Mouse (Mus musculus) induced T-regulatory cell, adult 2 months (primary cell): Measurements from ENCODE around the gene Pomt2.

Source experiments
- DNase-seq: peaks from one replicate; pipeline ENCODE4 v3.0.0-alpha.2; 2012; ENCODE audit warnings: low read depth

Gene Pomt2

DNA sequence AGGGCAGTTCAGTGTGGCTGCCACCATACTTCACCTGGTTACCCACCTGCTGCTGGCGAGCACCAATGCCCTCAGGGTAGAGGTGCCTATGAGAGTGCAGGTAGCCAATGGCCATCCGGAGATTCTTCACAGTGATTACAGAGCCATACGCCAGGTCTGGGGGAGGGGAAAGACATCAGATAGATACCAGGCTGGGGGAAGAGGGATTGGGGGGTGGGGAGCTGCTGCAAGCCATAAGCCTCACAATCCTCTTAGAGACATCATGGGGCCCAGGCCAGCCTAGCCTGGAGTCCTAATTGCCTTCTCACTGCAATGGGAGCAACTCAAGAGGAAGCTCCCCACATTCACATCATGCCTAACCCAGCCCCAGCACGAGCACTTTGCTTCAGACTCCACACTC is 20.5 kb downstream of the Pomt2 start:
- no peak for DNase-seq

DNA sequence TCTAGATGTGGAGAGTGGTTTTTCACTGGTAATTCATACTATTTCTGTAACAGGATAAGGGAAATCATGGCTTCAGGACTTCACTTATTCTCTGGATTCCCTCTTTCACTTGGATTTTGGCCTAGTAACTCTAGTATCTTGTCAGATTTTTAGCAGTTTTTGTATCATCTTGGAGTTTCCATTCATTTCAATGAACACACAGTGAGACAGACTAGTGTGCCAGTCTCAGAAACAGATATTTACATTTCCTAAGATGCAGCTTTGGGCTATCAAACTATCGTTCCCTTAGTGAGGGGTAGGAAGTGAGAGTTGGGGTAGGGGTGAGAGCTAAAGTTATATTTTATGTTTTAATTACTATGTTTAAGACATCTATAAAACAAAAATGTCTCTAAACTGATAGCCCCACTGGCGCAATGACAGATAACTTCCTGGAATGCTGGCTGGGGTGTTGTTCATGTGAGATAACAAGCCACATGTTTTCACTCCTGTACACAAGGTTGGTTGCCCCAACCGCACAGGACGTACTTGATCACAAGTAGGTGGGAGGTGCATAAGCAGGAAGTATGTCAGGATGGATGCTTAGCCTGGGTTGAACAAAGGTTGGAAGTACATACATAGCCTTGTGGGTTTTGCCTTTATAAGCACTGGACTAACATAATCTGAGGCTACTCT is 25.7 kb downstream of the Pomt2 start:
- DNase-seq, result no peak

DNA sequence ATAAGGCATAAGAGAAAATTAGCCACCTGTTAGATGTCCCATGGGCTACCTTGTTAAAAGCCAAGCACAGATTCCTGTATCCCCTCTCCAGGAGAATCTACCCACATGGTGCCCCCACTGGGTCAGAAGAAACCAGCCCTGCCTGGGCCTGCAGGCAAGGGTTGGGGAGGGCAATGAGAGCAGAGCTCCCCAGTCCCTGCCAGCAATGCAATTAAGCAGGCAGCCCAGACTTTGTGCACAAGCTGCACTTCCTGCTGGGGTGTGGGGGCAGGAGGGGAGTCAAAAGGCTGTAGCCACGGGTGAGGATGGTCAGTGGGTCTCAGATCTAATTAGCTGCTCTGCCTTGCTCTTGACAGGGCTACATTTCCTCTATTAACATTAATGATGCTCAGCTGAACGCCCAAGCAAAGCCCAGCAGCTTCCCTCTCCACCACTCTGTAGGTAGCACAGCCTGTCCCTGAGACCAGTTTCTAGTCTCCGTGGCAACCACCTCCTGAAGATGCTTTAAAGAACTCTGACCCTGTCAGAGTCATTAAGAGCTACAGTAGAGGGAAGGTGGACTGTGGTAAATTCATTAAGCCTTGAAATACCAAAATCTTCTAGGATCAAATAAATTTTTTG is 40.3 kb downstream of the Pomt2 start:
- no peak for DNase-seq

DNA sequence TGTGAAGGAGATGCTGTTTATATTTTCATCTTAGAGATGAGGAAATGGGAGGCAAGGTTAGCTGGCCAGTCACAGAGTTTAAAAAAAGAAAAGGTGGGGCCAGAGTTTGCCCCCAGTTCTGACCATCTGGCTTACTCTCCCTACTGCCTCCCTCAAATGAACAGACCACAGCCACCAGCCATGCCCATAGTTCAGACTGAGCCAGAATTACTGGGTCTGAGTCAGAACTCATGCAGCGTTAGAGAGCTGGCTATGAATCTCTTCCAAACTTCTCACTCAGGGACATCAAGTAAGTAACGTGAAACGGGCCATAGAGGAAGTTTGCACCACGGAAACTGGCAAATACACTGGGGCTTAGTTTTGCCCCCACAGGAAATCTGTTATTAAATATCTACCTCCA is 43.0 kb downstream of the Pomt2 start:
- no peak for DNase-seq

DNA sequence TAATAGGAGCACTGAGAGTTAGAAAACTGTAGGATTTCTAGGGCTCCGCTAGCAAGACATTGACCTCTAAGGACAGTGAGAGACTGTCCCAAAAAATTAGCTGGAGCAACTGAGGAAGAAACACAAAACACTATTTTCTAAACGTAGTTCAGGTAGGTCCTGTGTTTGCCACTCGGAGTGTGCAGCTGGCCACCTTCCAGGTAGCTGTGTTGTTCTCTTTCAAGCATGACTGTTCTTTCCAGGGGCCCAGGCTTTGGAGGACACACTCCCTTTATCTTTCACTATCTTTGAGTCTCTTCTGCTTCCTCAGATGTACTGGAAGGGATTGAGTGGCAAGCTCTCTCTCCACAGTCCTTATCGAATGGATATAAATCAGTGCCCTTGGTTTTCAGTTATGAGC is 44.3 kb downstream of the Pomt2 start:
- no peak for DNase-seq

DNA sequence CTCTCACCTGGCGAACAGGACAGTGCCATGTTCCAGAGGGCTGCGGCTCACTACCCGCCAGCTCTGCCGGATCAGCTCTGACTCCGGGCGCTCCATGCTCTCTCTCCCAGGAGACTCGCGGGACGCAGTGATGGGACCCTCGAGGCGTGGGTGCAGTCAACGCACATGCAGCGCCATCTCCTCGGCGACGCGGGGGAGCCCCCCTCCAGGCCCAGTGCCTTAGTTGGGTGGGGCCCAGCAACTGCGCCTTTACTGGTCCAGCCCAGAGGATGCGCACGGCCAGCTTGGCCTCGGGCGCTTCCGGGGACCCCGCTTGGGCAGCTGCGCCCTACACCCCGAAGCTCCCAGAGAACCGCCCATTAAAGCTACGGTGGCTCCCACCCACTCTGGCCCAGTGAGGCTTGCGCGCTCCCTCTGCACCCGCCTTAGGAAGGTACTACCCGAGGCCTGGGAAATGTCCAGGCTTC is 45.6 kb downstream of the Pomt2 start, which contains the start of gene Ngb:
Gene Ngb, minus strand, starts transcription at position 375 of the 467 bp plus-strand sequence.
- DNase-seq, result no peak

DNA sequence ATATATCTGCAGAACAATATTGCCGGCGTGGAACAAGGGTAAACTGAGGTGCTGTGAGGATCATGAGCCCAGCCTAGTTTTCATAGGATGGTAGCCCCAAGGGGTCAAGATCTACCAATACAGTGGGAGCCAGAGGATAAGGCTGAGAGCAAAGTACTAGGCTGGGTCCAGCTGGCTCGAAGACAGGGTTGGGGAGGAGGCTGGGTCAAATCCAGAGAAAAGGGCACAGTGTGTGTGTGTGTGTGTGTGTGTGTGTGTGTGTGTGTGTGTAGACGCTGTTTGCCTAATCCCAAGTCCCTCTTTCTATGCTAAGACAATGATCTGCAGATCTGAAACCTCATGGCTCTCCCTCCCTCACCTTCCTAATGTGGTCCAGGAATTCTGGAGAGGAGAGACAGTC is 47.4 kb downstream of the Pomt2 start:
- no peak for DNase-seq

DNA sequence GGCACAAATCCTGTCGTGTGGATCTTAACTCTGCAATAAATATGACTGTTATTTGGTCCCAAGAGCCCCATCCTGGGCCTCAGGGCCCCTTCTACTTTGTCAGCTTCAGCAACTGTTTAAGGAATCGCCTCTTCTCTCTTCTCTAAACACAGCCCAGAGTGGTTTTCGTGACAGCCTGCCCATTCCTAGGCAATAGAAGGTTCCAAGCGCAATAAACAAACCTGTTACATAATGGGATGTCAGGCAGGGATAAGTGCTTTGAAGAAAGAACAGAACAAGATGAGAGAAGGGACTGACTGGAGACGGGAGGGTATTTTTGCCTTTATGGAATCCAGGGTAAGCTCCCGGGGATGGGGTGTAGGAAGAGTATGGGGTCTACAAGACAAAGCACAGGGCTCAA is 54.1 kb downstream of the Pomt2 start:
- no peak for DNase-seq

DNA sequence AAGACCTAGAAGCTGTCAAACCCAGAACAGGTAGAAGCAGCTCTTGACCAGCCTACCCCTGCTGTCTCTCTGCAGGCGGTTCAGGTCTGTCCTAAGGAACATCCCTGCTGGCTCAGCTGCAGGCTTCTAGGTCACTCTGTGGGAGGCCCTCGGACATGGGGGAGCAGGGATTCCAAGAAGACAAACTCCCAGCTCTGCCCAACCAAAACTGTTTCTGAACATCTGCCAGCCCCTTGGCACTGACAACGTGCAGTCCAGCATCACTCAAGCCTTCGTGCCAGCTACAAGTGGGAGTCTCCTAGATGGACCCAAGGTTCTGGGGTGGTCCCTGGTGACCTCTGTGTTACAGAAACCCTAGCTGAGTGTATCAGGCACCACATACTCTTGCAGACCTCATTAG is 54.5 kb downstream of the Pomt2 start:
- no peak for DNase-seq

DNA sequence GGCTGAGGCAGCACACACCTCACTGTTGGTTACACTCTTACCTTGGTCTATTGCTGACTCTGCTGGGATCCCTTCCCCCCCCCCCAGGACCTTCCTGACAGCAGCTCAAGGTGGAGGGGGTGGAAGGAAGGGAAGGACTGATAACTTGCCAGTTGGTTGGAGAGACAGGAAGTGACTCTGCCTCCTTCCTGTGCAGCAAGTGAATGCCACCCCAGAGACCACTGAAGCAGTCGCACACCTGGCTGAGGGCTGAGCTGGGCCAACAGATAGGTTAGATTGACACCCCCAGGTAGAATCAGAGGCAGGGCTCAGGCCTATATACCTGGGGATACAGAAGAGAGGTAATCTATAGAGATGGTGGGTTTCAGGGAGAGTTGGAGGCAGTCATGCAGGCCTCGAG is 55.9 kb downstream of the Pomt2 start:
- DNase-seq, result no peak

DNA sequence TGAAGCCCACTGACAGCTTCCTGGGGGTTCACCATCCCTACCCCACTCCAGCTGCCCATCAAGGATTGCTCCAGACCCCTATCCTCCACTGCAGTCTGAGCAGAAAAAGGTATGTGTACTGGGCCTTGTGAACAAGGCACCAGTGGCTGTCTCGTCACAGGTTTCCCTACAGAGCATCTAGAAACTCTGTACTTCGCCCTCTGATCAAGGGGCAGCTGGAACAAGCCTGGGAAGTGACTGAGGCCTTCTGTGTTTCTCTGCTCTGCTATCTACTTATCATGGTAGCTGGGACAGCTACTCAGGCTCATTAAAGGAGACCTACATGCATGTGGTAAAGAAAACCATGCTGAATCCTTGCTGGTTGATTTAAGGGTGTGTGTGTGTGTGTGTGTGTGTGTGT is 58.1 kb downstream of the Pomt2 start:
- no peak for DNase-seq

DNA sequence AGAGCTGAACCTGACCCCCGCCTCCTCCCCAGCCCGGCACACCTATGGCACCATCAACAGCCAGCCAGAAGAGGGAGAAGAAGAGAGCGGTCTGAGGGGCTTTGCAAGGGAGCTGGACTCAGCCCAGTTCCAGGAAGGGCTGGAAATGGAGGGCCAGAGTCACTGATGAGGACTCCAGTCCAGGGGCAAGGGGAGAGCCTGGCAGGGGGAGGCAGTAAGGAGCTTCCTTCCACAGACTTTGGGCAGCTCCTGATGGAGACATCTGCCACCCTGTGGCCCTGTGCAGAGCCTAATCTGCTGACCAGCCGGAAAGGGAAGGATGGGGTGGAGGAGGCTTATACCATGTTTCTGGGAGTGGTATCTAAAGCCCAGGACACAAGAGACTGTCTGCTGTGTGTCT is 58.5 kb downstream of the Pomt2 start:
- DNase-seq, result no peak

DNA sequence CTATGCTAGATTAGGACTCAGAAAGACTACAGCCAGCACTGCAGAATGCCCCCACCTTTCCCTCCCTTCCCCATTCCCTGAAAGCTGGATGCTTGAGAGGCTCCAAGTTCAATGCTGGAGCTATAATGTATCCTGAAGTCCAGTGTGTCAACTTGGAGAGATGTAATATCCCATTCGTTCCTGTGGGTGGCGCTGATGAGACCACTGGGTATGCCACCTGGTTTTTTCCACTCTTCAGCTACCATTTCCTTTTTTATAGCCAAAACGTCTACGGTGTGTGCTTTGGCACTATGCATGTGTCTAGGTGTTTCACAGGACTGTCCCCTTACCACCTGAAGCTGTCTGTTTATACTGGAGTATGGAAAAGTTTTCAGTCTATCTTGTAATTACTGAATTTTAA is 59.4 kb downstream of the Pomt2 start:
- DNase-seq, result peak; percentile 53

DNA sequence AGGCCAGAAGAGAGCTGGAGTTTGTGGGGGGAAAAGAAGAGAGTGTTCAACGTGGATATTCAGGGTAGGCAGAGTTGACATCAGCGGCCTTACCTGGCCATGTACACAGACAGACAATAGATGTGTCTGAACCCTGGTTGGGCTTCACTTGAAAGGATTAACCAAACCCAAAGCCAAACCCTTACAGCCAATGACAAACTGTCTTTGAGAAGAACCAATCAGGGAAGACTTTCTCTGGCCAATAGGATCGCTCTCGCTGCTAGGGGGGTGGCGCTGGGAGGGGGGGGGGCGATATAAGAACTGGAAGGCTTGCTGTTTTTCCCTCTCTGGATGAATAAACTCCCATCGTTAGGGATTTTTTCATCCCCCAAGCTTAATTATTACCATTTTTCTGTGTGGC is 60.5 kb downstream of the Pomt2 start:
- no peak for DNase-seq

DNA sequence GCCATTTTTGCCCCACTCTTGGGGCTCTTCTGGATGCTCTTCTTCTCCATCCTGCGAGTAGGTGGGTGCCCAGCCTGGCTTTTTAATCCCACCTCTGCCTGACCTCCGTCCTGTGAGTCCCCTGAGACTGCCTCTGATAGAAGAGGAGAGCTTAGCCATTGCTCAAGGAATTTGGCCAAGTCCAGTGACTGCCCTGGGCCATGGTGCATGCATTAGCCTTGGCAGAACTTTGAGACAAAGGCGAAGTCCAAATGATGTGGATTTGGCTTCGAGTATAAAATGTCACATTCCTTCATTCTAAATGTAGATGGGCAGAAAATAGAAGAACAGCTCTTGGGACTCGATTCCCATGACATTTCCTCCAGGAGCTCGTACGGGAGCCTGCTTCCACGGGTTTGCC is 65.0 kb downstream of the Pomt2 start:
- no peak for DNase-seq

DNA sequence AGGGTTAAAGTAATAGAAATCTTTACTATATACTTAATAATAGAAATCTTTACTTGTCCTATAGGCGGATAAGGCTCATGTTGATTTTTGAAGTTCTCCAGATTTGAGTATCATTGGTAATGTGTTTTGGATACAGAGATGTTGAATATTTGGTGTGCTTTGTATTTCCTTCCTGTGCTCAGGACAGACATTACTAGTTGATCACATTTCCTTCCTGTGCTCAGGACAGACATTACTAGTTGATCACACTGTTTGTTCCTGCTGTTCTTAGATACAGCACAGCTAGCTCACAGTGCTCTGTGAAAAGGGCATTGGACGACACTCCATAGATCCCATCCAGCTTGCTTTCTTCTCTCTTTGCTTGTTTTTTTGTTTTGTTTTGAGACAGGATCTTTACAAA is 71.2 kb downstream of the Pomt2 start:
- DNase-seq, result peak; percentile 12

DNA sequence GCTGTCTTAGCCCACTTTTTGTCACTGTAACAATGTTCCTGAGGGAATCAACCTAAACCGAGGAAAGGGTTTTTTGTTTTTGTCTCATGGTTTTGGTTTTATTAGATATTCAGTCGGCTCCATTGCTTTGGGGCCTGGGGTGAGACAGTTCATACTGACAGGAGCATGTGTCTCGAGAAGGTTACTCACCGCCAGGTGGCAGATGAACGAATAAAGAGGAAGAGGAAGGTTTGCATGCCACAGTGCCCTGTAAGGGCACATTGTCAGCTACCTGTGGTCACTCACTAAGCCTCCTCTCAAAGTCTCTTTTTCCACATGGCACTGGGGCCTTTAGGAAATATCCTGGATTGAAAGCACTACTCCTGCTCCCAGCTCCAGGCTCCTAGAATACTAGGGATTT is 77.2 kb downstream of the Pomt2 start:
- DNase-seq, result peak; percentile 7

DNA sequence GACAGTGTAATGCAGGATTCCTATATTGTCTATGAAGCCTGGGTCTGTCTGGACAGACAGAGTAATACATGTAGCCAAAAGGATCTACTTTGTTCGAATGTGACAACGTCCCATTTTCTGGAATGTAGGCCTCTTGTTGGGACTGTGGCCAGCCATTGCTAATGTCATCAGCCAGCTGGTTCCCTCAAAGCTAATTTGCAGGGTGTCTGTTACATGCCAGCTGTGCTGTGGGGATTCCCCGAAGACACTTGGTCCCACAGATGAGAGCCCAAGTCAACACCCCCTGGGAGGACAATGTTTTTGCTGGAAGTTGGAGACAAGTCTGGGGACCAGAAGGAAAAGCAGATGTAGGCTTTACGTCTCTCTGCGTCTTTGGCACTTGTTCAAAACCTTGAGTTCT is 81.3 kb downstream of the Pomt2 start:
- no peak for DNase-seq

DNA sequence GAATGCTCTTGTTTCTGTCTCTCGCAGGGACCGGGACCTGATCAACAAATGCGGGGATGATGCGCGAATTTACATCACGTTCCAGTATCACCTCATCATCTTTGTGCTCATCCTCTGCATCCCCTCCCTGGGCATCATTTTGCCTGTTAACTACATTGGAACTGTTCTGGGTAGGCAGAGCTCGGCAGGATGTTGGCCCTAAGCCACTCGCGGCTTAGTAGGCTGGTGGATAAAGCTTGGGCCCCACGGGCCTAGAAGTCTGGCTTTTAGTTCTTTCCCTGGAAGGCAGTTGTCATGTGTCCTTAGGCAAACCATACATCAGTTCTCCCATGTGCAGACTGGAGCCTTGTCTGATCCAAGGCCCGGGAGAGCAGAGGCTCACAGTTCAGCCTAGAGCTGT is 82.3 kb downstream of the Pomt2 start:
- DNase-seq, result no peak

DNA sequence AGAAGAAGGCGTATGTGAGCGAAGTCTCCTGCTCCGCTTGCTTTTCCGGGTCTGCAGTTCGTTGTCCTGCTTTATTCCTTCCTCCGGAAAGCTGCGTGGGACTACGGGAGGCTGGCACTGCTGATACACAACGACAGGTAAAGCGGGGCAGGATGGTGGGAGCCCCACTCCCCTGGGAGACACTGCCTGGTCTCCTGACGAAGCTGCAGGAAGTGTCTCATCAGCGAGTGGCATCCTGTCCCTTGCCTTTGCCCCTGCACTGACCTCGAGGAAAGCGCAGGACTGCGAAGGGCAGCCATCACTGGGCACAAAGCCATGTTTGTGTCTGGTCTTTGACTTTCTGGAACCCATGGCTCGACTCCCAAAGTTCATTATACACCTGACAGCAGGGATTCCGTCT is 90.7 kb downstream of the Pomt2 start:
- no peak for DNase-seq
